Mouse (Mus musculus) lung, postnatal 25 days (tissue): ENCODE data around the gene Maml2.

ENCODE experiments used
- DNase-seq: peaks from one replicate; pipeline ENCODE4 v3.0.0; 2022; ENCODE audit warnings: low spot score

Maml2 gene

GRCm38 (mm10) chr9:13448716-13449115, 151.0 kb downstream of the Maml2 start:
- DNase-seq = no peak

- DNase-seq = no peak
Measured at GRCm38 (mm10) chr9:13454651-13455123, 156.9 kb downstream of the Maml2 start.

GRCm38 (mm10) chr9:13455231-13455630, 157.5 kb downstream of the Maml2 start:
- DNase-seq = no peak

- DNase-seq = no peak
Measured at GRCm38 (mm10) chr9:13457774-13458173, 160.0 kb downstream of the Maml2 start.

- DNase-seq = no peak
Measured at GRCm38 (mm10) chr9:13459371-13459770, 161.6 kb downstream of the Maml2 start.

- no peak for DNase-seq
Measured at GRCm38 (mm10) chr9:13460012-13460411, 162.3 kb downstream of the Maml2 start.

- no peak for DNase-seq
Measured at GRCm38 (mm10) chr9:13460926-13461325, 163.2 kb downstream of the Maml2 start.

- DNase-seq = no peak
Measured at GRCm38 (mm10) chr9:13465358-13466020, 167.7 kb downstream of the Maml2 start.

GRCm38 (mm10) chr9:13466351-13466750, 168.6 kb downstream of the Maml2 start:
- DNase-seq = peak; percentile 65

- no peak for DNase-seq
Measured at GRCm38 (mm10) chr9:13466816-13467215, 169.1 kb downstream of the Maml2 start.

GRCm38 (mm10) chr9:13467745-13468144, 170.0 kb downstream of the Maml2 start:
- no peak for DNase-seq

GRCm38 (mm10) chr9:13468778-13469177, 171.0 kb downstream of the Maml2 start:
- DNase-seq = no peak

- DNase-seq = peak; percentile 56
Measured at GRCm38 (mm10) chr9:13470013-13470412, 172.3 kb downstream of the Maml2 start.

- no peak for DNase-seq
Measured at GRCm38 (mm10) chr9:13474951-13475350, 177.2 kb downstream of the Maml2 start.

- DNase-seq = no peak
Measured at GRCm38 (mm10) chr9:13479275-13479674, 181.5 kb downstream of the Maml2 start.

GRCm38 (mm10) chr9:13483199-13484068, 185.7 kb downstream of the Maml2 start:
- no peak for DNase-seq

GRCm38 (mm10) chr9:13484267-13485240, 186.8 kb downstream of the Maml2 start:
- DNase-seq = peak; percentile 47

GRCm38 (mm10) chr9:13485914-13486313, 188.2 kb downstream of the Maml2 start:
- DNase-seq = no peak

GRCm38 (mm10) chr9:13491107-13491506, 193.3 kb downstream of the Maml2 start:
- no peak for DNase-seq

- no peak for DNase-seq
Measured at GRCm38 (mm10) chr9:13491854-13492620, 194.3 kb downstream of the Maml2 start.

GRCm38 (mm10) chr9:13492807-13493206, 195.1 kb downstream of the Maml2 start:
- DNase-seq = no peak
